Mouse (Mus musculus): Measurements from ENCODE around the gene Pcnx. TPM values are rescaled to one million over a fixed set of nuclear protein-coding genes. Genes with fewer than 3 reads are reported as not detected.
"Not testable (repeated sequence)": the region's sequence is repeated elsewhere in the genome, so short reads cannot be mapped to it uniquely, and the experiment has no call there.

Gene Pcnx
- total and polyA plus RNA-seq, 2 experiments from 2014 or later, result 7.8 to 42.4 TPM

DNA sequence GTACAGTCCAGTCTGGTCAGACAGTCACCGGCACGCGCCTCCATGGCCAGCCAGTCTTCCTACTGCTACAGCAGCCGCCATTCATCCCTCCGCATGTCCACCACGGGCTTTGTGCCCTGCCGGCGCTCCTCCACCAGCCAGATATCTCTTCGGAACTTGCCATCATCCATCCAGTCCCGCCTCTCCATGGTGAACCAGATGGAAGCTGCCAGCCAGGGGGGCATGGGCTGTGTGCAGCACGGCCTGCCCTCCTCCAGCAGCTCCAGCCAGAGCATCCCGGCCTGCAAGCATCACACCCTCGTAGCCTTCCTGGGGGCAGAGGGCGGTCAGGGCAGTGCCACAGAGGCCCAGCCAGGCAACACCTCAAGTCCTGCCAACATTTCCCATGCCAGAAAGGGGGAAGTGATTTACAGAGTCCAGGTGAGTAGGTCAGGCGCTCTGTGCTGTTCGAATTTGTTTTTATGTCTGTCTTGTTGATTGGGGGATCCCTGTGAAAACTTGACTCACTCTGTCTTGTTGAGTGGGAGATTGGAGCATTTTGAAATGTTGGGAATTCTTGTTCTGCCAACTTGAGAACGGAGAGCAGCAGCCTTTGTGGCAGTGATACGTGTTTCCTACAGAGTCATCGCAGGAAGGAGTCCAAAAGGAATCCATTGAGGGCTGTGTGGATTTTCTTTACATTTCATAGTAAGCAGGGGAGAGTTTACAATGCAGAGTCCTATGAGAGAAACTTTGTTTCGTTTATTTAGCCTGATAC lies 135.3 kb downstream of the Pcnx start:
- no peak for TF ChIP-seq CTCF (IDR thresholded peaks at IDR 0.05; ENCODE audit: low read depth)
- WGBS, result 85% methylated on average over 20 of the region's 20 CpGs
- no peak overlapping the region for H3K4me2 ChIP-seq (ENCODE audit: low read depth, low read length)
- H3K9ac ChIP-seq (replicated peaks; ENCODE audit: low read length), result no peak overlapping the region
- H3K4me3 ChIP-seq (ENCODE audit: low read length), result no peak overlapping the region
- H3K4me1 ChIP-seq (ENCODE audit: insufficient read depth, low read length), result no peaks in the 10 kb centered on the region
- H3K27ac ChIP-seq, result no peak overlapping the region
- no peak for DNase-seq (ENCODE audit: low spot score)
- no peaks in the 10 kb centered on the region for H3K27me3 ChIP-seq (ENCODE audit: insufficient read depth, low read length)
- 0 out of 2 replicates have a peak, but pooled peaks have one; percentile 32 for ATAC-seq
- H3K36me3 ChIP-seq (ENCODE audit: insufficient read depth, low read length), result peaks cover 41% of the 10 kb centered on the region
- no peaks in the 10 kb centered on the region for H3K9me3 ChIP-seq (ENCODE audit: low read length)

DNA sequence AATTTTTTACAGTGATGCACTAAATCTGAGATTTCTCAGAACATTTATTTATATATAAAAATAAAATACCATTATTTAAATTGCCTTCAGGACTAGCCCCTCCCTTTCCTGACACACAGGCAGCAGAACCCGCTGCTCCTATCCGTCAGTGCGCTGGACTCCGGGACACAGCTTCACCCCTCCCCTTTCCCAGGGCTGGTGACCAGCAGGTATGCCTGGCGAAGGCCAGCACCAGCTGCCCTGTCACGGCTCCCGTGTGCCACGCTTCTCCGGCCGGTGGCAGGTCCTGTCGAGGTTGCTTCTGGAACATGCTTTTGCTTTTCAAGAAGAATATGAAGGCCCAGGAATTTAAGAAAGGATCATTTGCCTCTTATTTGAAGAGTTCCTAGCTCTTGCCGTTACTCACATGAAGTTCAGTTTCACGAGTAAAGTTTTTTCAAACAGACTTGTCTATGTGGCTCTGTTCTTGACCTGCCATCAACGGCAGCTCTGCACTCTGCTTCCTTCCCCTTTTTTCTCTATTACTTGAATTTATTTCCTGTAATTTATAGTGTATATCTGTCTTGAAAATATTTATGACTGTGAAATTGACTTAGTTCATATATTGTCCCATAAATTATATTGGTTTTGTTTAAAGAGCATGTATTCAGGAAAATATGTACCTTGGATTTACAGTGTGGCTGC lies 137.0 kb downstream of the Pcnx start:
- Histone ChIP-seq H3K36me3 (ENCODE audit: insufficient read depth, low read length) (peaks cover 26% of the 10 kb centered on the region), H3K4me1 (ENCODE audit: insufficient read depth, low read length) (no peaks in the 10 kb centered on the region), H3K9me3 (ENCODE audit: low read length) (no peaks in the 10 kb centered on the region), H3K27me3 (ENCODE audit: insufficient read depth, low read length) (no peaks in the 10 kb centered on the region), H3K27ac (no peak overlapping the region), H3K4me2 (ENCODE audit: low read depth, low read length) (no peak overlapping the region), H3K9ac (replicated peaks; ENCODE audit: low read length) (no peak overlapping the region), H3K4me3 (ENCODE audit: low read length) (no peak overlapping the region)
- WGBS, result 80% methylated on average over 14 of the region's 14 CpGs
- ATAC-seq, result no peak
- no peak for TF ChIP-seq CTCF (IDR thresholded peaks at IDR 0.05; ENCODE audit: low read depth)
- DNase-seq (ENCODE audit: low spot score), result no peak

- Histone ChIP-seq H3K36me3 (ENCODE audit: insufficient read depth, low read length) (peaks cover 20% of the 10 kb centered on the region), H3K27ac (no peak overlapping the region), H3K4me1 (ENCODE audit: insufficient read depth, low read length) (no peaks in the 10 kb centered on the region), H3K9ac (replicated peaks; ENCODE audit: low read length) (no peak overlapping the region), H3K4me2 (ENCODE audit: low read depth, low read length) (no peak overlapping the region), H3K27me3 (ENCODE audit: insufficient read depth, low read length) (no peaks in the 10 kb centered on the region), H3K4me3 (ENCODE audit: low read length) (no peak overlapping the region), H3K9me3 (ENCODE audit: low read length) (no peaks in the 10 kb centered on the region)
- WGBS, result 41% methylated on average over 3 of the region's 3 CpGs
- TF ChIP-seq CTCF (IDR thresholded peaks at IDR 0.05; ENCODE audit: low read depth), result no peak
- DNase-seq (ENCODE audit: low spot score) (no peak), ATAC-seq (no peak)
Observed at GRCm38 (mm10) chr12:81997497-81997896, 137.7 kb downstream of the Pcnx start.

GRCm38 (mm10) chr12:82002697-82003096 lies 142.9 kb downstream of the Pcnx start:
- ATAC-seq, result peak; percentile 96
- not testable (repeated sequence) for H3K36me3 ChIP-seq (ENCODE audit: insufficient read depth, low read length); H3K4me3 ChIP-seq (ENCODE audit: low read length); H3K4me2 ChIP-seq (ENCODE audit: low read depth, low read length); H3K9me3 ChIP-seq (ENCODE audit: low read length); H3K9ac ChIP-seq (replicated peaks; ENCODE audit: low read length); H3K27ac ChIP-seq; DNase-seq (ENCODE audit: low spot score); H3K27me3 ChIP-seq (ENCODE audit: insufficient read depth, low read length); H3K4me1 ChIP-seq (ENCODE audit: insufficient read depth, low read length)
- no CpG with 5 or more reads among the region's 6 CpGs for WGBS

DNA sequence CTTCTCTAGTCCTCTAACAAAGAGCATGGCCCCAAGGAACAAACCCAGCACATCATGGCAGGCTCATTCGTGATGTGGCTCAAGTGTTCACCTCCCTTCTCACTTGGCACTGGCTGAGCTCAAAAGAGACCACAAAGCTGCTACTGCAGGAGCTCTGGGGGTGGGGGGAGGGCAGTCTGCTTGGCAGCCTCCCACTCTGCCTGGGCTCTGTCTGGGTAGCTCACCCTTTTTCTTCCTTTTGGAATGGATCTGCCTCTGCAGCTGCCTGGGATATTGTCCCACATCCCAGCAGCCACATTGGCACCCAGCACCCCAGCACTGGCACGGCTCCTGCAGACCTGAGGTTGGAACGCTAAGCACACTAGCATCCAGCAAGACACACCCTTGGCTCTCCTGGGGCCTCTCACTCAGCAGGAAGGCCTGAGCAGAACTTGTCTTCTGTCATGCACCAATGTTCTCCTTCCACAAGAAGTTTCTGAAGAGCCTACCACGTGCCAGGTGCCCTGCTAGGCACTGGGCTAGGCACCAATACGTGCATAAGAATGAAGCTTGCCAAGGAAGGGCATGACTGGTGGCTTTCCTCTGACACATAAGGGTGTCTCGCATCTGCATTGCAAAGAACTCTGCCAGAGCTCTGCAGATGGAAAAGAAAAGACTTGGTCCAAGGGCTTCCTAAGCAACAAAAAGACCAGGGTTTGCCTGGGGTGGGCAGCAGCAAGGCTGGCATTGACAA lies 166.2 kb downstream of the Pcnx start:
- not testable (repeated sequence) for H3K4me3 ChIP-seq (ENCODE audit: low read length); H3K9ac ChIP-seq (replicated peaks; ENCODE audit: low read length); H3K4me1 ChIP-seq (ENCODE audit: insufficient read depth, low read length); H3K27me3 ChIP-seq (ENCODE audit: insufficient read depth, low read length); H3K9me3 ChIP-seq (ENCODE audit: low read length); DNase-seq (ENCODE audit: low spot score); H3K4me2 ChIP-seq (ENCODE audit: low read depth, low read length); H3K27ac ChIP-seq; H3K36me3 ChIP-seq (ENCODE audit: insufficient read depth, low read length)
- WGBS, result no CpG with 5 or more reads among the region's 6 CpGs
- ATAC-seq, result peak; percentile 94

GRCm38 (mm10) chr12:82033524-82033923 lies 173.7 kb downstream of the Pcnx start:
- H3K27ac ChIP-seq; H3K4me2 ChIP-seq (ENCODE audit: low read depth, low read length); H3K4me1 ChIP-seq (ENCODE audit: insufficient read depth, low read length); H3K9me3 ChIP-seq (ENCODE audit: low read length); H3K4me3 ChIP-seq (ENCODE audit: low read length); DNase-seq (ENCODE audit: low spot score); H3K9ac ChIP-seq (replicated peaks; ENCODE audit: low read length); H3K36me3 ChIP-seq (ENCODE audit: insufficient read depth, low read length); H3K27me3 ChIP-seq (ENCODE audit: insufficient read depth, low read length): not testable (repeated sequence)
- peak; percentile 95 for ATAC-seq
- WGBS, result no CpG with 5 or more reads among the region's 6 CpGs

DNA sequence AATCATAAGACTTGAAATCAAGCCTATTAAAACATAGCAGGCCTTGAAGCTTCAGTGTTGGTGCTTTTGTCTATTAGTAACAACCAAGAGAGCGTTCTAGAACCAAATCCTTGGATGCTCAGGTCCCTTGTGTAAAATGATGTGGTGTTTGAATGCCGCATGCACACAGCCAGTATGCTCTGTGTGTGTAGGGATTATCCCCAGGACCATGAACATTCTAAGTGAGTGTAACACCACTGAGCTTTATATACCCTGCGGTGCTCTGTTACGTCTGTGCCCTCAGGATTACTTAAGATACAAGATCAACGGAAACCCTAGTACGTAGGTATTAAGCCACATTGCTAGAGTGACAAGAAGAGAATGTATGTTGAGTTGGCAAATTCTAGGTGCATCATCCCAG lies 174.2 kb downstream of the Pcnx start:
- not testable (repeated sequence) for H3K4me1 ChIP-seq (ENCODE audit: insufficient read depth, low read length)

GRCm38 (mm10) chr12:82044078-82044477 lies 184.3 kb downstream of the Pcnx start:
- DNase-seq (ENCODE audit: low spot score); H3K4me1 ChIP-seq (ENCODE audit: insufficient read depth, low read length); H3K4me2 ChIP-seq (ENCODE audit: low read depth, low read length); H3K36me3 ChIP-seq (ENCODE audit: insufficient read depth, low read length); H3K4me3 ChIP-seq (ENCODE audit: low read length); H3K27ac ChIP-seq; H3K9ac ChIP-seq (replicated peaks; ENCODE audit: low read length); H3K9me3 ChIP-seq (ENCODE audit: low read length); H3K27me3 ChIP-seq (ENCODE audit: insufficient read depth, low read length): not testable (repeated sequence)
- ATAC-seq, result peak; percentile 58
- no CpG with 5 or more reads among the region's 4 CpGs for WGBS

More for the DNA sequence above, 174.2 kb downstream of the Pcnx start:
- not testable (repeated sequence) for H3K36me3 ChIP-seq (ENCODE audit: insufficient read depth, low read length); ATAC-seq; H3K4me2 ChIP-seq (ENCODE audit: low read depth, low read length); H3K9me3 ChIP-seq (ENCODE audit: low read length); H3K27ac ChIP-seq; H3K4me3 ChIP-seq (ENCODE audit: low read length); DNase-seq (ENCODE audit: low spot score); H3K27me3 ChIP-seq (ENCODE audit: insufficient read depth, low read length); H3K9ac ChIP-seq (replicated peaks; ENCODE audit: low read length)
- WGBS, result no CpG with 5 or more reads among the region's 6 CpGs

All from hindbrain, postnatal 0 days (tissue).